Mouse (Mus musculus): ENCODE measurements around the gene Adarb2. TPM values are rescaled to one million over a fixed set of nuclear protein-coding genes. Genes with fewer than 3 reads are reported as not detected.

Gene Adarb2
- not detected in 2 replicates for polyA plus RNA-seq (2011; ENCODE audit: insufficient read depth, insufficient read length, low replicate concordance, missing spikeins)

DNA sequence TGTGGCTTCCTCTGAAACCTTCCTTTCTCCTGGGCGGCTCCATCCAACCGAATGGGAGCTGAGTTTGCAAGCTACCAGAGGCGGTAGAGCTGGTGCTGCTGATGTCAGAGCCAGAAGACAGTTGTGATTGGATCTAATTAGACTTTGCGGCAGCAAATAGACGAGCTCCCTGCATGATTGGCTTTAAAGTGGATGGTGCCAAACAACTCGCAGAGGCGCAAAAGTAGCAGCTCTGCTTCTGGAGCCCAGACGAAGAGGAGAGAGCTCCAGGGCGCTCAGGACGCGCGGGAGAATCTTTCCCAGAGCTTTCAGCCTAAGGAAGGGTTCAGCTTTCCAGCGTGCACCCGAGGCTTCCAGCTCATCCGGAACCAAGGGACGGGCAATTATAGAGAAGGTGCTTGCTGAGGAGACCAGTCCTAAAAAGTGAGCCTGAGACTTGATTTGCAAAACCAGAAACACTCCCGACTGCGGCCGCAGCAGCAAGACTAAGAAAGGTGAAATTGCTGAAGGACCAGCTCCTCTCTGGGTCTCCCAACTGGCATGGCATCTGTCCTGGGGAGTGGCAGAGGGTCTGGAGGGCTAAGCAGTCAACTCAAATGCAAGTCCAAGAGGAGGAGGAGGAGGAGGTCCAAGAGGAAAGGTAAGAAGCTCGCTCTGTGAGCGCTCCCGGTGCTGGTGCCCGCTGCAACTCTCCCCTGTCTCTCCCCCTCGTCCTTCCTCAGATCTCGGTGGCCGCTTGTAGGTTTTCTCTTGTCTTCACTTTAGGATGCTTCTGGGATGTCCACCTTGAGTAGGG, at the start of gene Adarb2:
TSS of gene Adarb2 (plus strand) at position 186 of the 796 bp plus-strand sequence.
- no peak within 1 kb of the TSS for H3K4me3 ChIP-seq (replicated peaks; ENCODE audit: control insufficient read depth, low read depth, low read length)
- no peak within 1 kb of the TSS for H3K27ac ChIP-seq (ENCODE audit: control insufficient read depth, insufficient read depth, low read depth, low read length, poor library complexity)
- H3K4me1 ChIP-seq (ENCODE audit: control insufficient read depth, insufficient read depth, low read length), result no peaks in the 10 kb centered on the region
- 4% methylated on average over 26 of the region's 26 CpGs for whole genome bisulfite sequencing
- TF ChIP-seq POLR2A (IDR thresholded peaks at IDR 0.05; ENCODE audit: borderline replicate concordance, control insufficient read depth, low read depth, low read length) (no peak), CTCF (IDR thresholded peaks at IDR 0.05; ENCODE audit: control insufficient read depth, insufficient read depth, low read length) (no peak)

DNA sequence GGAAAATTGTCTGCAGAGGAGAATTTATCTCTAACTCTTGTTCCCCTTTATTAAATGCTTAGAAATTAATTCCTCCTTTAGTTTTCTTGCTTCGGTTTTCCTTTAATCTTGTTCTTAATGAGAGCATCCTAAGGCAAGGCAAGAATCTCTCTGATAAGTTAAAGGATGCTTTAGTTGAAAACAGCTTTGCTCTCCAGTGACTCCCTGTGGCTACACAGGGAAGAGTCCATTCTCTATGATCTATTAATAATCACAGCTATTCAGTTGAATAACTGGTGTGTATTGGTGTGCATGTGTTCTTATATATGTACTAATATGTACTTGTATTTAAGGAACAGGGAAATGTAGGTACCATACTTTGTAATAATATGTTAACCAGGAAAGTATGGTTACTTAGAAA, 28.9 kb upstream of the Adarb2 start:
- no peak overlapping the region for H3K27ac ChIP-seq (ENCODE audit: control insufficient read depth, insufficient read depth, low read depth, low read length, poor library complexity)
- no peak overlapping the region for H3K4me3 ChIP-seq (replicated peaks; ENCODE audit: control insufficient read depth, low read depth, low read length)
- TF ChIP-seq CTCF (IDR thresholded peaks at IDR 0.05; ENCODE audit: control insufficient read depth, insufficient read depth, low read length) (no peak), POLR2A (IDR thresholded peaks at IDR 0.05; ENCODE audit: borderline replicate concordance, control insufficient read depth, low read depth, low read length) (no peak)
- no peaks in the 10 kb centered on the region for H3K4me1 ChIP-seq (ENCODE audit: control insufficient read depth, insufficient read depth, low read length)
- WGBS, result 56% methylated on average over 1 of the region's 1 CpGs

DNA sequence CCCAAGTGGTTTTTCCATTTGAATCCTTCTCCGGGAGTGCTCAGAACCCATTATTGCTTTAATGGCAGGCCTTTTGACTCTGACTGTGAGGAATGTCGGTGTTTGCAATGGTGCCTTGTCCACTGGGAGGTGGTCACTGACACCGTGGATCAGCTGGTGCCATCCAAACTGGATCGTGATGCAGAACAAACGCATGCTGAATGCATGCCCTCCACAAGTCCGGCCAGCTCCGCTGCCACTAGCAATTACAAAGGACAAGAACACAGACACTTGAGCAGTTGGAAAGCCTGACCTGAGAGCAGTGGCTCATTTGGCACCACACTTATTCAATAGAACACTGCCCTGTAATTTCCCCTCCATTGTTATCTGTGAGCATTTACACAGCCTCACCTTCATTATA, 10.7 kb upstream of the Adarb2 start:
- Histone ChIP-seq H3K4me3 (replicated peaks; ENCODE audit: control insufficient read depth, low read depth, low read length) (no peak overlapping the region), H3K27ac (ENCODE audit: control insufficient read depth, insufficient read depth, low read depth, low read length, poor library complexity) (no peak overlapping the region), H3K4me1 (ENCODE audit: control insufficient read depth, insufficient read depth, low read length) (no peaks in the 10 kb centered on the region)
- WGBS, result 73% methylated on average over 7 of the region's 7 CpGs
- no peak for TF ChIP-seq CTCF (IDR thresholded peaks at IDR 0.05; ENCODE audit: control insufficient read depth, insufficient read depth, low read length)

DNA sequence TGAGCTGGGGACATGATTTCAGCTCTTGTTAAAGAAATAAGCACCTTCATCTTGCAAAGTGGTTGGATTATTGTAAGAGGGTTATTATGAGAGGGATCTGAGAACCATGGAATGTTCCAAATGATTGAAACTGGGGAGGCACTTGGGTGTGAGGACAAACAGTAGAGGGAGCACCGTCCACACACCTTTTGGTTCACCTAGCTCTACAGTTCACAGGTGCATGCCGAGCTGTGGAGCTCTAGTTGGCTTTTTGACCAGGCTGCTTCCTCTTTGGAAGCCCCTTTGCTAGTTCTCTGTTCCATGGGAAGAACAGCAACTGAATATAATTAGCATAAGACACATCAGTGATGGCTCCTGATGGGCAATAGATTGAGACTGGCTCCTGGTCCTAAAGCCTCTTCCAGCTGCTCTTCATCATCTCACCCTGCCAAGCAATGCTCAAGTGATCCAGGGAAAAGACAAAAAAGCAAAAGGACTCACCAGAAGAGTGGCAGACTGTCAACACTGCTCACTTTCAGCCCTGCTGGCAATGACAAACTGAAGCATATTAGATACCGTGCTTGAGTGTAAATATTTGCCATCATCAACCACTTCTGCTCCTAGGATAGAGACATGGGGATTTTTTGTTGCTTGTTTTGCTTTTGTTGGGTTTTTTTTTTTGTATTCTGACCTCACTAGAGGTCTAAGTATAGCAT, 3.3 kb upstream of the Adarb2 start:
- Histone ChIP-seq H3K4me3 (replicated peaks; ENCODE audit: control insufficient read depth, low read depth, low read length) (no peak overlapping the region), H3K27ac (ENCODE audit: control insufficient read depth, insufficient read depth, low read depth, low read length, poor library complexity) (no peak overlapping the region), H3K4me1 (ENCODE audit: control insufficient read depth, insufficient read depth, low read length) (no peaks in the 10 kb centered on the region)
- WGBS, result 43% methylated on average over 3 of the region's 3 CpGs
- TF ChIP-seq CTCF (IDR thresholded peaks at IDR 0.05; ENCODE audit: control insufficient read depth, insufficient read depth, low read length) (no peak), POLR2A (IDR thresholded peaks at IDR 0.05; ENCODE audit: borderline replicate concordance, control insufficient read depth, low read depth, low read length) (no peak)

DNA sequence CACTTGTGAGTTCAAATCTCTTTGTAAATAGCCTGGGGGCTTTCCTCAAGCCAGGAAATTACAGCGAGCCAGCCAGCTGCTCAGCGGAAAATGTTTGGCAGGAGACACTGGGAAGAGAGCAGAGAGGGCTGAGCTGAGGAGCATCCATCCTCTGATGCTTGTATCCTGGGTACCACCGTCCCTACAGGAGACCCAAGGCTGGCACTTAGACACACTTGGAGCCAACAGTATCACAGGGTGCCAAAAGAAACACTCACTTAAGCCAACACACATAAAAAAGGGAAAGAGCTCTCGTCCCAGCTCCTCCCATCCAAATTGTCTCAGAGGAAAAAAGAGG, 779 bp downstream of the Adarb2 start:
- H3K4me3 ChIP-seq (replicated peaks; ENCODE audit: control insufficient read depth, low read depth, low read length), result no peak overlapping the region
- H3K27ac ChIP-seq (ENCODE audit: control insufficient read depth, insufficient read depth, low read depth, low read length, poor library complexity), result no peak overlapping the region
- no peak for TF ChIP-seq CTCF (IDR thresholded peaks at IDR 0.05; ENCODE audit: control insufficient read depth, insufficient read depth, low read length)
- TF ChIP-seq POLR2A (IDR thresholded peaks at IDR 0.05; ENCODE audit: borderline replicate concordance, control insufficient read depth, low read depth, low read length), result no peak
- WGBS, result 10% methylated on average over 4 of the region's 4 CpGs
- no peaks in the 10 kb centered on the region for H3K4me1 ChIP-seq (ENCODE audit: control insufficient read depth, insufficient read depth, low read length)

DNA sequence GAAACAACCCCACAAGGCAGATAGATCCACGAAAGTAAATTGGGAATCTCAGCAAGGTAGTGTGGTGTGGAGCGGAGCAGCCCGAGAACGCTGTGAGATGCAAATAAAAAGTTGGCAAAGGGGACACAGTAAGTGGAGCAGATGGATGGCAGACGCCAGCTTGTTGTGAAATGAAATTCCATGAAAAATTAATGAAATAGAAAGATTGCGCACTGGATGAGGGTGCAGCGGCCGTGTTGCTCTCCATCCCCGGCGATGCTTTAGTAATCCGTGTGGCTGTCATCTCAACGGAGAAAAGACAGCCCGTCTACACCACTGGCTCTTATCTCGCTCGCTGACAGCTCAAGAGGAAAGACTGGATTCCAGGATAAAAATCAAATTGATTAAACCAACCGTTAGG, 4.7 kb downstream of the Adarb2 start:
- 78% methylated on average over 16 of the region's 16 CpGs for WGBS
- no peak for TF ChIP-seq CTCF (IDR thresholded peaks at IDR 0.05; ENCODE audit: control insufficient read depth, insufficient read depth, low read length)
- TF ChIP-seq POLR2A (IDR thresholded peaks at IDR 0.05; ENCODE audit: borderline replicate concordance, control insufficient read depth, low read depth, low read length), result no peak
- Histone ChIP-seq H3K27ac (ENCODE audit: control insufficient read depth, insufficient read depth, low read depth, low read length, poor library complexity) (no peak overlapping the region), H3K4me3 (replicated peaks; ENCODE audit: control insufficient read depth, low read depth, low read length) (no peak overlapping the region), H3K4me1 (ENCODE audit: control insufficient read depth, insufficient read depth, low read length) (no peaks in the 10 kb centered on the region)

DNA sequence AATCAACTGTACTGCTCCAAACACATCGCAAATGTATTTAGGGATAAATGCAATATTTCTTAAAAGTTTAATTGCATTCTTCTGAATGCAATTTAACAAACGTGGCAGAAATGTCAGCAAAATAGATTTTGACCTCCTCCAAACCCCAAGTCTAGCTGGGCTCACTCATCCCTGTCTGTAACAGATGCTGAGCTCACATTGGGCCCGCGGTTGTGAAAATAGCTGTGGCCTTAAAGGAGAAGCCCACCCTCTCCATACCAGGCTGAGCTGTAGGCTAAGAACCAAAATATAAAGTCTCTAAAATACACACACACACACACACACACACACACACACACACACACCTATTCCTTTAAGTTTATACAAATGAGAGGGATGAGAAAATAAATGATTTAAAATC, 8.1 kb downstream of the Adarb2 start:
- TF ChIP-seq POLR2A (IDR thresholded peaks at IDR 0.05; ENCODE audit: borderline replicate concordance, control insufficient read depth, low read depth, low read length) (no peak), CTCF (IDR thresholded peaks at IDR 0.05; ENCODE audit: control insufficient read depth, insufficient read depth, low read length) (no peak)
- Histone ChIP-seq H3K4me1 (ENCODE audit: control insufficient read depth, insufficient read depth, low read length) (no peaks in the 10 kb centered on the region), H3K27ac (ENCODE audit: control insufficient read depth, insufficient read depth, low read depth, low read length, poor library complexity) (no peak overlapping the region), H3K4me3 (replicated peaks; ENCODE audit: control insufficient read depth, low read depth, low read length) (no peak overlapping the region)
- 74% methylated on average over 4 of the region's 4 CpGs for WGBS

DNA sequence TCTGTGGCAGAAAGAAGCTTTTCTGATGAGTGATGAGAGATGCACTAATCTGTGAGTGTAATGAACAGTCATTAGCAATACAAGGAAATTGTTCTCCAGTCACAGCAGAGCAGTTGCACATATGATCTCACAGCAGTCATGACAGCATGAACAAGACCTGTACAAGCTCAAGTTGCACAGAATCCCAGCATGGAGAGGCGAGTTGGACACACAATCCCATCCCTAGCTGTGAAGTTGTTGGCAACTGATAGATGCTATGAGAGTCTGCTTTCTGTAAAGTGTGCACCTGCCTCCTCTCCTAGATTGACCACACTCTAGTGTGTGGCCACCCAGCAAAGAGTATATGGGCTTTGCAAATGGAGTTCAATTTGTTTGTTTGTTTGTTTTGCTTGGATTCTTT, 36.2 kb downstream of the Adarb2 start:
- Histone ChIP-seq H3K4me1 (ENCODE audit: control insufficient read depth, insufficient read depth, low read length) (no peaks in the 10 kb centered on the region), H3K4me3 (replicated peaks; ENCODE audit: control insufficient read depth, low read depth, low read length) (no peak overlapping the region), H3K27ac (ENCODE audit: control insufficient read depth, insufficient read depth, low read depth, low read length, poor library complexity) (no peak overlapping the region)
- WGBS, result 54% methylated on average over 1 of the region's 1 CpGs
- TF ChIP-seq CTCF (IDR thresholded peaks at IDR 0.05; ENCODE audit: control insufficient read depth, insufficient read depth, low read length), result no peak
- no peak for TF ChIP-seq POLR2A (IDR thresholded peaks at IDR 0.05; ENCODE audit: borderline replicate concordance, control insufficient read depth, low read depth, low read length)
